Mouse (Mus musculus): ENCODE measurements around the gene Gm20696. TPM values are rescaled to one million over a fixed set of nuclear protein-coding genes. Genes with fewer than 3 reads are reported as not detected.

Gene Gm20696
- polyA plus RNA-seq, 1 experiment from 2014 or later = 1.4 TPM

- Histone ChIP-seq H3K27ac (replicated peaks) (no peak overlapping the region), H3K27me3 (ENCODE audit: control insufficient read depth, insufficient read depth, low read length) (no peaks in the 10 kb centered on the region), H3K9ac (ENCODE audit: low read length) (no peak overlapping the region), H3K4me2 (replicated peaks; ENCODE audit: low read depth) (no peak overlapping the region), H3K4me3 (ENCODE audit: low read depth, low read length) (no peak overlapping the region), H3K9me3 (ENCODE audit: control insufficient read depth, low read length) (no peaks in the 10 kb centered on the region), H3K4me1 (replicated peaks; ENCODE audit: control insufficient read depth, insufficient read depth) (no peaks in the 10 kb centered on the region), H3K36me3 (ENCODE audit: control insufficient read depth, insufficient read depth, low read length) (peaks cover 5% of the 10 kb centered on the region; the same call in 1 of the 2 replicates)
- ATAC-seq (ENCODE audit: low FRiP score, low TSS enrichment) = no peak
- 78% methylated on average over 14 of the region's 14 CpGs for WGBS
- no peak for DNase-seq (ENCODE audit: low spot score)
- TF ChIP-seq EP300 (optimal IDR thresholded peaks at IDR 0.05) (no peak), CTCF (IDR thresholded peaks at IDR 0.05; ENCODE audit: low read depth) (no peak)
Observed at GRCm38 (mm10) chr6:99309466-99310170, 357.0 kb downstream of the Gm20696 start.

- ATAC-seq (ENCODE audit: low FRiP score, low TSS enrichment) = no peak
- Histone ChIP-seq H3K4me2 (replicated peaks; ENCODE audit: low read depth) (no peak overlapping the region), H3K9ac (ENCODE audit: low read length) (no peak overlapping the region), H3K27ac (replicated peaks) (no peak overlapping the region), H3K9me3 (ENCODE audit: control insufficient read depth, low read length) (no peaks in the 10 kb centered on the region), H3K4me1 (replicated peaks; ENCODE audit: control insufficient read depth, insufficient read depth) (no peaks in the 10 kb centered on the region), H3K4me3 (ENCODE audit: low read depth, low read length) (no peak overlapping the region), H3K27me3 (ENCODE audit: control insufficient read depth, insufficient read depth, low read length) (no peaks in the 10 kb centered on the region), H3K36me3 (ENCODE audit: control insufficient read depth, insufficient read depth, low read length) (peaks cover 5% of the 10 kb centered on the region; the same call in 1 of the 2 replicates)
- DNase-seq (ENCODE audit: low spot score) = no peak
- TF ChIP-seq EP300 (optimal IDR thresholded peaks at IDR 0.05) (no peak), CTCF (IDR thresholded peaks at IDR 0.05; ENCODE audit: low read depth) (no peak)
- 83% methylated on average over 3 of the region's 3 CpGs for whole genome bisulfite sequencing
Observed at GRCm38 (mm10) chr6:99305751-99306150, 360.8 kb downstream of the Gm20696 start.

DNA sequence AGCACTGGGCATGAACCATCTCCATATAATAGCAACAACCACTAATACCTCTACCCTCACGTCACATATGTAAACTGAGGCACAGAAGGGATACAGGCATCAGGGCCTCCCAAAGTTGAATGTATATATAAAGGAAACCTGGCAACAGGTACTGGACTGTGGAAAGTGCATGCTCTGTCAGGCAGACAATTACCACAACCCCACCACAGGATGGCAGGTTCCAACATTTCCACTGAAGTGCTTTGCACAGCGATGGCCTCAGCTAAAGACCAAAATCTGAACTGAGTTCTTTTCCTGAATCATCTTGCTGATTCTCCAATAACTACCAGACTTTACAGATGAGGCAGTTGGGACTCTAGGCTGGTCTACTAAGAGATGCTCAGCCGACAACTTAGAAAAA, 361.4 kb downstream of the Gm20696 start:
- no peak overlapping the region for H3K9ac ChIP-seq (ENCODE audit: low read length)
- WGBS = 80% methylated on average over 3 of the region's 3 CpGs
- no peaks in the 10 kb centered on the region for H3K9me3 ChIP-seq (ENCODE audit: control insufficient read depth, low read length)
- TF ChIP-seq CTCF (IDR thresholded peaks at IDR 0.05; ENCODE audit: low read depth) (no peak), EP300 (optimal IDR thresholded peaks at IDR 0.05) (no peak)
- ATAC-seq (ENCODE audit: low FRiP score, low TSS enrichment) (no peak), DNase-seq (ENCODE audit: low spot score) (no peak)
- H3K4me3 ChIP-seq (ENCODE audit: low read depth, low read length) = no peak overlapping the region
- H3K27ac ChIP-seq (replicated peaks) = no peak overlapping the region
- H3K27me3 ChIP-seq (ENCODE audit: control insufficient read depth, insufficient read depth, low read length) = no peaks in the 10 kb centered on the region
- peaks cover 5% of the 10 kb centered on the region; the same call in 1 of the 2 replicates for H3K36me3 ChIP-seq (ENCODE audit: control insufficient read depth, insufficient read depth, low read length)
- H3K4me1 ChIP-seq (replicated peaks; ENCODE audit: control insufficient read depth, insufficient read depth) = no peaks in the 10 kb centered on the region
- no peak overlapping the region for H3K4me2 ChIP-seq (replicated peaks; ENCODE audit: low read depth)

GRCm38 (mm10) chr6:99302662-99303435, 363.7 kb downstream of the Gm20696 start:
- ATAC-seq (ENCODE audit: low FRiP score, low TSS enrichment) (no peak), DNase-seq (ENCODE audit: low spot score) (no peak)
- WGBS = 73% methylated on average over 6 of the region's 6 CpGs
- Histone ChIP-seq H3K9ac (ENCODE audit: low read length) (no peak overlapping the region), H3K4me3 (ENCODE audit: low read depth, low read length) (no peak overlapping the region), H3K36me3 (ENCODE audit: control insufficient read depth, insufficient read depth, low read length) (peaks cover 5% of the 10 kb centered on the region; the same call in 1 of the 2 replicates), H3K4me2 (replicated peaks; ENCODE audit: low read depth) (no peak overlapping the region), H3K4me1 (replicated peaks; ENCODE audit: control insufficient read depth, insufficient read depth) (no peaks in the 10 kb centered on the region), H3K27me3 (ENCODE audit: control insufficient read depth, insufficient read depth, low read length) (no peaks in the 10 kb centered on the region), H3K9me3 (ENCODE audit: control insufficient read depth, low read length) (no peaks in the 10 kb centered on the region), H3K27ac (replicated peaks) (no peak overlapping the region)
- no peak for TF ChIP-seq EP300 (optimal IDR thresholded peaks at IDR 0.05)
- TF ChIP-seq CTCF (IDR thresholded peaks at IDR 0.05; ENCODE audit: low read depth) = no peak

GRCm38 (mm10) chr6:99301923-99302322, 364.7 kb downstream of the Gm20696 start:
- DNase-seq (ENCODE audit: low spot score) (no peak), ATAC-seq (ENCODE audit: low FRiP score, low TSS enrichment) (no peak)
- 76% methylated on average over 8 of the region's 8 CpGs for WGBS
- Histone ChIP-seq H3K27me3 (ENCODE audit: control insufficient read depth, insufficient read depth, low read length) (no peaks in the 10 kb centered on the region), H3K9ac (ENCODE audit: low read length) (no peak overlapping the region), H3K27ac (replicated peaks) (no peak overlapping the region), H3K4me3 (ENCODE audit: low read depth, low read length) (no peak overlapping the region), H3K4me1 (replicated peaks; ENCODE audit: control insufficient read depth, insufficient read depth) (no peaks in the 10 kb centered on the region), H3K4me2 (replicated peaks; ENCODE audit: low read depth) (no peak overlapping the region), H3K36me3 (ENCODE audit: control insufficient read depth, insufficient read depth, low read length) (no peaks in the 10 kb centered on the region), H3K9me3 (ENCODE audit: control insufficient read depth, low read length) (no peaks in the 10 kb centered on the region)
- TF ChIP-seq CTCF (IDR thresholded peaks at IDR 0.05; ENCODE audit: low read depth) (no peak), EP300 (optimal IDR thresholded peaks at IDR 0.05) (no peak)

DNA sequence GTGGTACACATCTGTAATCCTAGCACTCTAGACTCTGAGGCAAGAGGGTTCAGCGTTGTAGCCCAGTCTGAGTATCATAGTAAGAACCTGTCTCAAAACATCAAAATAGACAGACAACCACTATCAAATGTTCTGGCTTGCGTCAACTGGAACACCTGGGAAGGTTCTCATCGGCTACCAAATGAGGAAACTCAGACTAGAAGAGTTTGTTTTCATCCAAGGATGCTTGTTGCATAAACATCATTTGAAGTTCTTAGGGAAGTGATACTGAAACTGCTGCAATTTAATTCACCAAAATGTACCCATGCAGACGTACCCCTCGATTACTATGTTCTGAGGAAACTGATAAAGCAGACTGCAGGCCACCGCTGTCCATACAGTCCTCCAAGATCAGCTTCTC, 366.4 kb downstream of the Gm20696 start:
- Histone ChIP-seq H3K4me2 (replicated peaks; ENCODE audit: low read depth) (no peak overlapping the region), H3K4me1 (replicated peaks; ENCODE audit: control insufficient read depth, insufficient read depth) (no peaks in the 10 kb centered on the region), H3K9ac (ENCODE audit: low read length) (no peak overlapping the region), H3K36me3 (ENCODE audit: control insufficient read depth, insufficient read depth, low read length) (no peaks in the 10 kb centered on the region), H3K27ac (replicated peaks) (no peak overlapping the region), H3K4me3 (ENCODE audit: low read depth, low read length) (no peak overlapping the region), H3K27me3 (ENCODE audit: control insufficient read depth, insufficient read depth, low read length) (no peaks in the 10 kb centered on the region), H3K9me3 (ENCODE audit: control insufficient read depth, low read length) (no peaks in the 10 kb centered on the region)
- DNase-seq (ENCODE audit: low spot score) (no peak), ATAC-seq (ENCODE audit: low FRiP score, low TSS enrichment) (no peak)
- 89% methylated on average over 6 of the region's 6 CpGs for WGBS
- TF ChIP-seq CTCF (IDR thresholded peaks at IDR 0.05; ENCODE audit: low read depth) (no peak), EP300 (optimal IDR thresholded peaks at IDR 0.05) (no peak)
